Mouse (Mus musculus) embryonic facial prominence, embryonic 12.5 days (tissue): ENCODE results near the gene Cntfr. TPM values are rescaled to one million over a fixed set of nuclear protein-coding genes. Genes with fewer than 3 reads are reported as not detected.

Experiments
- ATAC-seq: fragments of 200-750 bp; cut with Nextera tagmentation; 2 replicates; pipeline ENCODE4 v1.8.0; 2017; ENCODE audit not compliant: insufficient number of reproducible peaks, insufficient read depth, low FRiP score, low TSS enrichment
- H3K27ac ChIP-seq: fragments of 300-500 bp; sonication (generic); 2 replicates; pipeline ENCODE4 v1.5.1; 2016; ENCODE audit warnings: mild to moderate bottlenecking
- H3K27me3 ChIP-seq: fragments of 300-500 bp; sonication (generic); 2 replicates; pipeline ENCODE4 v1.6.1; 2016; ENCODE audit warnings: mild to moderate bottlenecking, moderate library complexity
- H3K36me3 ChIP-seq: fragments of 300-500 bp; sonication (generic); 2 replicates; pipeline ENCODE4 v1.6.1; 2016; ENCODE audit warnings: mild to moderate bottlenecking
- H3K4me1 ChIP-seq: fragments of 300-500 bp; sonication (generic); 2 replicates; pipeline ENCODE4 v1.6.1; 2016
- H3K4me2 ChIP-seq: fragments of 300-500 bp; sonication (generic); replicated peaks from 2 replicates; pipeline ENCODE4 v1.6.1; 2016; ENCODE audit warnings: mild to moderate bottlenecking, moderate library complexity
- H3K4me3 ChIP-seq: fragments of 300-500 bp; sonication (generic); 2 replicates; pipeline ENCODE4 v1.5.1; 2016; ENCODE audit warnings: mild to moderate bottlenecking
- H3K9ac ChIP-seq: fragments of 300-500 bp; sonication (generic); 2 replicates; pipeline ENCODE4 v1.6.1; 2016; ENCODE audit warnings: mild to moderate bottlenecking, moderate library complexity
- H3K9me3 ChIP-seq: fragments of 300-500 bp; sonication (generic); 2 replicates; pipeline ENCODE4 v1.6.1; 2016; ENCODE audit warnings: mild to moderate bottlenecking, moderate library complexity
- WGBS: fragments of 180-500 bp; shearing (Covaris S2); methylation state at CpG from one replicate; pipeline ENCODE4 v1.1.7; 2016; 5-methylcytosine and 5-hydroxymethylcytosine counted together
- polyA plus RNA-seq: library from polyadenylated mRNA; unstranded; fragments of >200 nt; fragmentation: Nextera tagmentation; extraction: Ambion mirVana; gene quantifications from 2 replicates; pipeline ENCODE4 v1.2.1, GENCODE M21; 2016

The Cntfr gene
- polyA plus RNA-seq, 1 experiment from 2014 or later: 14.9 TPM

DNA sequence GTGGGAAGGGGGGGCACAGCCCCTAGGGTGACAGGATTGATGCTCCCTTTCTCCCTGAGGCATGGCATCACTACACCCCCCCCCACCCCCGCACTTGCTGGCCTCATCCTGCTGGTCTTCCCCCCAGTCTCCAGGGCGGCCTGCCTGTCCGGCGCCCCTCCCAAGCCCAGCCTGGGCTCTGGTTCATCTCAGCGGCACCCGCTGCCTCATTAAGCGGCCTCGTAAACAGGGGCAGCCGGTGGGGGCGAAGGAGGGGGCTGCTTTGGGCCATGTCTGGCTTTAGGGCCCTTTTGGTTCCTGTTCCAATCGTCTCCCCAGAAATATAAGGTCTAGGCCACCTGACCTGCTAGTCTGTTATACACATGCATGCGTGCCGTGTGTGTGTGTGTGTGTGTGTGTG is 37.3 kb downstream of the Cntfr start:
- Histone ChIP-seq H3K27ac (no peak overlapping the region), H3K36me3 (0 out of 2 replicates have a peak, but pooled peaks cover 3% of the 10 kb centered on the region), H3K4me2 (no peak overlapping the region), H3K4me3 (no peak overlapping the region), H3K9ac (peak overlapping the region; percentile 7; the same call in 1 of the 2 replicates), H3K4me1 (peaks cover 69% of the 10 kb centered on the region), H3K27me3 (peaks cover 3% of the 10 kb centered on the region; the same call in 1 of the 2 replicates), H3K9me3 (no peaks in the 10 kb centered on the region)
- 46% methylated on average over 13 of the region's 13 CpGs for WGBS
- no peak for ATAC-seq

DNA sequence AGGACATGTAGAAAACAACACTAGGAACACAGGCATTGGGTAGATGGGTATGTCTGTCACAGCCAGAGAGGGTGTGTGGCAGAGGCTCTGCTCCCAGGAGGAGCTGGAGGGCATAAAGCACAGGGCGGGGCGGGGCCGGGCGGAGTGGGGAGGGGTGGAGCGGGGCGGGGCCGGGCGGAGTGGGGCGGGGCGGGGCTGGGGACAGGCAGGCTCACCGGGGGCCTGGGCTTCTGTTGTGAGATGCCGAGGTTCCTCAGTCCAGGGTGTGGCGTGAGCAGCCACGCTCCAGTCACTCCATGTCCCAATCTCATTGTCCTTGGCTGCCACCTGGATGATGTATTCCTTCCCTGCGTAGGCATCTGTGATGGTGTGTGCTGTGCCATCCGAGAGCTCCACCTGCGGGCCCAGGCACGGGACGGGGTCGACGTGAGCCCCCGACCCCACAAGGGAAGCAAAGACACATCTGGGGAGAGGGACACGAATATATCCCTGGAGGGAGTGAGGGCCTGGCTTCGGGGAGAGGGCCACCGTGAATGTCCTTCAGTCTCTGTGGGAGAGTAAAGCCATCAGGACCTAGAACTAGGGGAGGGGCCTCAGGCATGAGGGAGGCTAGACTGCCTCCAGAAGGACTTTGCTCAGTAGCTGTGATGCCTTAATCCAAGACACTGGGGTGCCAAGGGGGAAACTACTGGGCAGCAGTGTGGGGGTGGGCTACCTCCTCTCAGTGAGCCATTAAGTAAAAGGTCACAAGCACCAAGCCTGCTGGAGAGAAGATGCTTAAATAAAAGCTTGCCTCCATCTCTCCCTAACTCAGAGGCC is 38.1 kb downstream of the Cntfr start:
- Histone ChIP-seq H3K9ac (no peak overlapping the region), H3K4me1 (peaks cover 65% of the 10 kb centered on the region), H3K4me2 (no peak overlapping the region), H3K9me3 (no peaks in the 10 kb centered on the region), H3K27ac (no peak overlapping the region), H3K4me3 (no peak overlapping the region), H3K27me3 (peaks cover 3% of the 10 kb centered on the region; the same call in 1 of the 2 replicates), H3K36me3 (0 out of 2 replicates have a peak, but pooled peaks cover 3% of the 10 kb centered on the region)
- 14% methylated on average over 25 of the region's 25 CpGs for WGBS
- ATAC-seq: no peak

DNA sequence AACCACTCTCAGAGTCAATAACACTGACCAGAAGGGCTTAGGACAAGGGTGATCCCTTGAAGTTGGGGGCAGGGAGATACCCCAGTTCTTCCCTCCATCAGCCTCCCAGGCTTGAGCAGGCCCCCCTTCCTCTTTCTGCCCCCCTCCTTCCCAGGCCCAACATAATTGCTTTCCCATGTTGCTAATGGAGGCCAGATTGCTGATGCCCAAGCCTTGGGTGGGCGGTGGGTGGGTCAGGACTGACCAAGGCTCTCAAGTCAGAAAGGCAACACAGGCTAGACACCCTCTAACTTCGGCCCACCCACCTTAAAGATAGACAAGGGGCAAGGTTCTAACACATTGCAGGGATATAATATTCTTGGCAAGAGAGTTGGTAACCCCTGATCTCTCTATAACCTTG is 41.4 kb downstream of the Cntfr start:
- Histone ChIP-seq H3K36me3 (no peaks in the 10 kb centered on the region), H3K4me3 (no peak overlapping the region), H3K27ac (no peak overlapping the region), H3K4me1 (peaks cover 37% of the 10 kb centered on the region), H3K4me2 (no peak overlapping the region), H3K9me3 (no peaks in the 10 kb centered on the region), H3K27me3 (no peaks in the 10 kb centered on the region), H3K9ac (no peak overlapping the region)
- WGBS: 40% methylated on average over 2 of the region's 2 CpGs
- no peak for ATAC-seq

DNA sequence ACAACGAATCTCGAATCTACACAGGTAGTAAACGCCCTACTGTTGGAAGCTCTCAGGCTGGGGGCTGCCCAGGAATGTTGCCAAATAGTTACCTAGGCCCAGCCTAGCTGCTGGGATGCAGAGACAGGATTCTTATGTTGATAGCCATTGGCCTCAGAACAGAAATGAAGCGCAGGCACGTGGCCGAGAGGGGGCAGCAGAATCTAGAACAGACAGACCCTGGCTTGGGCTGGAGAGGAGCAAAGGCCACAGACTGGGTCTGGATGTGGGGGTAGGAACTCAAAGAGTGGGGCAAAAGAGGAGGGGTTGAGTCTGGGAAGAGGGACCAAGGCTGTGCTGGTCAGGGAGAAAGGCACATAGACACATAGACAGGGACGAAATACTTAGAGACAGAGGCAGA is 42.7 kb downstream of the Cntfr start:
- Histone ChIP-seq H3K4me3 (no peak overlapping the region), H3K4me2 (no peak overlapping the region), H3K27ac (no peak overlapping the region), H3K9ac (no peak overlapping the region), H3K27me3 (no peaks in the 10 kb centered on the region), H3K9me3 (no peaks in the 10 kb centered on the region), H3K36me3 (no peaks in the 10 kb centered on the region), H3K4me1 (peaks cover 24% of the 10 kb centered on the region)
- 13% methylated on average over 7 of the region's 7 CpGs for WGBS
- no peak for ATAC-seq

DNA sequence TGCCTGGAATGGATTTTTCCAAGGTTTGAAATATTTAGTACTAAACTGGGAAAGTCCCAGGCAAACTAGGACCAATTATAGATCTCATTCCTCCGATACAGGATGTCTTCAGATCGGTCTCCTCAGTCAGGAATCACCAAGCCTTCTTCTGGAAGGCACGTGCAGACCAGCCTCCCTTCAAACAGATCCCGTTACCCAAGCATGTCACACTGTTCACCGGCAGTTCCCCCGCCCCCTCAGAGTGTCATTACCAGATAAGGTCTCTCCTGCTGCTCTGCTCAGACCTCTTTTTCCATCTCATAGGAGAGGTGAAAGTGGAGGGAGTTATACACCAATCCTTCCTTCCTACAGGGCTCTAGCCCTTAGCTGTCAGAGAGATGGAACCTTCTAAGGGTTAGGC is 43.2 kb downstream of the Cntfr start:
- Histone ChIP-seq H3K4me1 (peaks cover 20% of the 10 kb centered on the region), H3K36me3 (no peaks in the 10 kb centered on the region), H3K9me3 (no peaks in the 10 kb centered on the region), H3K27ac (no peak overlapping the region), H3K9ac (no peak overlapping the region), H3K27me3 (no peaks in the 10 kb centered on the region), H3K4me2 (no peak overlapping the region), H3K4me3 (no peak overlapping the region)
- WGBS: 62% methylated on average over 6 of the region's 6 CpGs
- no peak for ATAC-seq

DNA sequence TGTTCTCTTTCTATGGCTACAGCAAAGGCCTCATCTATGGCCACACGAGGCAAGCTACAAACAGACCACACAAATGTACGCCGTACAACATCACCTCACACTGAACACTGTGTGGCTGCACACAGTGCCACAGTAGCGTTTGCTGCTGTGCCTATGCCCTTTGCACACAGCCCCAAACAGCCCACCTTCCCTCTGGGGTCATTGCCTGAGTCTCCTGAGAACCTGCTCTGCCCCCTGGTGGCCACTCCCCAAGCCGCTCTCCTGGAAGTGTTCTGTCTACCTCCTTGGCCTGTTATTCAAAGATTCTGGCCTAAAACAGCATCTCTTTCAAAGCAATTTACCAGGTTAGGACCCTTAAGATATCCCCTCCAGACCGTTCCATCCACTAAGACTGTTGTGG is 43.6 kb downstream of the Cntfr start:
- Histone ChIP-seq H3K4me1 (peaks cover 15% of the 10 kb centered on the region), H3K9me3 (no peaks in the 10 kb centered on the region), H3K36me3 (no peaks in the 10 kb centered on the region), H3K4me2 (no peak overlapping the region), H3K27me3 (no peaks in the 10 kb centered on the region), H3K27ac (no peak overlapping the region), H3K9ac (no peak overlapping the region), H3K4me3 (no peak overlapping the region)
- WGBS: 38% methylated on average over 6 of the region's 6 CpGs
- peak; percentile 28; the same call in 1 of the 2 replicates for ATAC-seq

DNA sequence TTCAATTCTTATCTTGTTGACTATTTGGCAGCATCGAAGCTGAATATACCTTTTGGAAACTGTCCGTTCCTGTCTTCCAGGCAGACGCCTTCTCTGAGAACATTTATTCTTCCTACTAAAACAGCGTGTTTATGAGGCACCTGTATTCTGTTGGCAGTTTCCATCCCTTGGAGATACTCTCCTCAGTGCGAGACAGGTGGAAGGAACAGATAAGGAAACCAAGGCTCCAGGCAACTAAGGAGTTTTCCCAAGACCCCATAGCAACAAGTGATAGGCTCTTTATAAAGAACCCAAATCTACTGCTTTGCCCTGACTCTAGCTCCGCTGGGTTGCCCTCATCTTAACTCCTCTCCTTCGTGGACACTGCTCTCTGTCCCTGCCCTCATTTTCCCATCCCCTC is 48.3 kb downstream of the Cntfr start:
- Histone ChIP-seq H3K9ac (no peak overlapping the region), H3K4me3 (no peak overlapping the region), H3K4me2 (no peak overlapping the region), H3K9me3 (no peaks in the 10 kb centered on the region), H3K4me1 (no peaks in the 10 kb centered on the region), H3K27me3 (no peaks in the 10 kb centered on the region), H3K36me3 (no peaks in the 10 kb centered on the region), H3K27ac (no peak overlapping the region)
- 75% methylated on average over 7 of the region's 7 CpGs for WGBS
- no peak for ATAC-seq

DNA sequence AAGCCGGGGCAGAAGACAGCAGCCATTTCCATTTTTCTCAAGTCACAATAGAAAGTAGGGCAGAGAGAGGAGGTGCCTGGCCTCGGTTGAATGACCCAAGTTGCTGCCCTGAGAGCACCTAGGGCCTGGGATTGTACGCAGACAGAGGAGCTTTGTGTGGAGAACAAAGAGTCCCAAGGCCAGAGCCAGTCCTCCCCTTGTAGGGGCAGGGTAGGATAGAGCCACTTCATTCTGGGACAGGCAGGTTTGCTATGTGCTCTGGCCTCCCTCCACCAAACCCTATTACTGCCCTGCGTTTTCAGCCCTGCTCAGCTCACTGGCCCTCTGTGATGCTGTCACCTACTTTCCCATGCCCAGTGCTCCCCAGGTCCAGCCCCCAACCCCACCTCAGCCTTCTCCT is 48.7 kb downstream of the Cntfr start:
- WGBS: 29% methylated on average over 4 of the region's 4 CpGs
- H3K9ac ChIP-seq: no peak overlapping the region
- H3K36me3 ChIP-seq: no peaks in the 10 kb centered on the region
- no peak overlapping the region for H3K27ac ChIP-seq
- H3K4me1 ChIP-seq: no peaks in the 10 kb centered on the region
- no peak overlapping the region for H3K4me2 ChIP-seq
- no peaks in the 10 kb centered on the region for H3K27me3 ChIP-seq
- H3K9me3 ChIP-seq: no peaks in the 10 kb centered on the region
- no peak for ATAC-seq
- no peak overlapping the region for H3K4me3 ChIP-seq

DNA sequence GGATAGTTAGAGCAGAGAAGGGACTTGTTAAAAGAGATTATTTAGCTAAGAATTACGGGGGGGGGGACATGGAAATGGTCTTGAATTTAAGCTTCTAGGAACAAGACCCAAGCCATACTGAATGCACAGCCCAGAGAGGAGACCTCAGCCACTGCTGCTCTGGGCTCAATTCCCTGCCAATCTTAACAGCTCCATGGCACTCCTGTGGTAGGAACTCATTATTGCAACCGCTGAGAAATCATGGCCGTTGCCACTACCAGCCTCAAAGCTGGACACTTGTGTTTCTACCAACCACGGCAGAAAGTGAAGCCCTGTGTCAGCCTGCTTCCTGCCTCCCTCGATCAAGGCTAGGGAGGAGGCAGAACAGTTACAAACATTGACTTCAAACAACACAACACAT is 51.4 kb downstream of the Cntfr start:
- ATAC-seq: no peak
- WGBS: 34% methylated on average over 5 of the region's 5 CpGs
- no peaks in the 10 kb centered on the region for H3K9me3 ChIP-seq

DNA sequence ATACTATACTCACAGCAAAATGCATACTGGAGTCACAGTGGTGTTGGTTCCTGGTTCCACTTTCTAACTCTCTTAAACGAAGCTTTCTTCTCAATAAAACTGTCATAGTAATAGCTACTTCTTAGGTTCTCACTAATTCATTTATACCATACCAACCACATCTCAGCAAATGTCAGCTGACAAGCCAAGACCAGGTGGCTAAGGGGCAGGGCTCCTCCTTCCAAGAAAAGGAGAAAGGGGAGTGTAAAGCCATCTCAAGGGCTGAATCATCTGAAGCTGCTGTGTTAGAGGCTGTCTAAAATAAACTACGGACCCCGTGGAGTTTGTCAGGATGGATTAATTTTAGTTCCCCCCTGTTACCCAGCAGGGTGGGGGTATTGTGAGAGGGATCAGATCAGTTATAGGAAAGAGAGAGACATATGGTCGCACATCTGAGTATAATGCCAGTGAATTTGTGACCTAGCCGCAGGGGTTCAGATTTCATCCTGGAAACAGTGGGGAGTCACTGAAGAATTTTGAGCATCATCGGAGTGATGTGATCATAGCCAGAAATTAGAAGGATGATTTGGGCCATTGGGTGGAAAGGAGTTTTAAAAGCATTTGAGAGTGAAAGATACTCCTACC is 55.6 kb downstream of the Cntfr start:
- no peak overlapping the region for H3K4me3 ChIP-seq
- peaks cover 13% of the 10 kb centered on the region; the same call in 1 of the 2 replicates for H3K27me3 ChIP-seq
- no peak for ATAC-seq
- H3K9ac ChIP-seq: no peak overlapping the region
- H3K4me1 ChIP-seq: peaks cover 33% of the 10 kb centered on the region
- H3K27ac ChIP-seq: no peak overlapping the region
- no peaks in the 10 kb centered on the region; the same call in 1 of the 2 replicates for H3K36me3 ChIP-seq
- 72% methylated on average over 6 of the region's 6 CpGs for WGBS
- no peaks in the 10 kb centered on the region for H3K9me3 ChIP-seq
- H3K4me2 ChIP-seq: no peak overlapping the region

More for the DNA sequence above, 51.4 kb downstream of the Cntfr start:
- no peak overlapping the region for H3K27ac ChIP-seq
- no peak overlapping the region for H3K4me3 ChIP-seq
- H3K4me1 ChIP-seq: peaks cover 2% of the 10 kb centered on the region; the same call in 1 of the 2 replicates
- H3K27me3 ChIP-seq: no peaks in the 10 kb centered on the region
- H3K9ac ChIP-seq: no peak overlapping the region
- no peaks in the 10 kb centered on the region for H3K36me3 ChIP-seq
- no peak overlapping the region for H3K4me2 ChIP-seq

DNA sequence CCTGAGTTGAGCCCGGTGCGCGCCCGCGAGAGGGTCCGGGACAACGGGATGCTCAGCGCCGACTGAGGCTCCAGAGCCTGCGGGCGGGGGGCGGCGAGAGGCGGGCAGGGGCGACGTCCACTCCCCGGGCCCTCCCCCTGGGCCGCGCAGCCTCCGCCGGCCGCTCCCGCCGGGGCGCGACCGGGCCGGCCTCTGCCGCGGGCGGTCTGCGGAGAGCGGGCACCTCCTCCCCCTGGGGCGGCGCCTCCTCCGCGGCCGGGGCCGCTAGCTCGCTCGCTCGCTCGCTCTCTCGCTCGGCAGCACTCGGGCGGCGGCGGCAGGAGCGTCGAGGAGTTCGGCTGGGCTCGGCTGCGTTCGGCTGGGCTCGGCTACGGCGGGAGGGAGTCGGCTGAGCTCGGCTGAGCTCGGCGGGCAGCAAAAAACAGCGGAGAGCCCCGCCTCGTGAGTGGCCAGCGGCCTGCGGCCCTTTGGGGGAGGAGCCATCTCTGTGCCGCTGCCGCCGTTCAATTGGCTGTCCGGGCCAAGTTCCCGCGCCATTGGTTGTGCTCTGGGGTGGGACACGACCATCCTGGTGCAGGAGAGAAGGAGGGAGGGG is 56.9 kb downstream of the Cntfr start, which contains the start of gene Enho:
TSS of gene Enho (minus strand) at position 412 of the 595 bp plus-strand sequence.
- peaks cover 16% of the 10 kb centered on the region; the same call in 1 of the 2 replicates for H3K27me3 ChIP-seq
- H3K9me3 ChIP-seq: no peaks in the 10 kb centered on the region
- peak within 1 kb of the TSS; percentile 52 for H3K4me3 ChIP-seq
- H3K27ac ChIP-seq: peak within 1 kb of the TSS; percentile 64
- peak; percentile 79 for ATAC-seq
- WGBS: under 1% methylated on average over 68 of the region's 74 CpGs
- no peaks in the 10 kb centered on the region; the same call in 1 of the 2 replicates for H3K36me3 ChIP-seq
- H3K4me2 ChIP-seq: peak within 1 kb of the TSS; percentile 59
- H3K4me1 ChIP-seq: peaks cover 44% of the 10 kb centered on the region
- peak within 1 kb of the TSS; percentile 85 for H3K9ac ChIP-seq
